ENCODE assay signal across 8 mouse cellular contexts in genomic region chr6:30175225-30175917, GRCm38 (mm10).
DNase-seq lines count a peak whose midpoint lies in the region; ATAC-seq and TF ChIP-seq lines count a peak whose summit lies in the region.

No protein-coding gene starts in this region.

- H3K4me2 ChIP-seq in heart, embryonic 14.5 days (ENCODE audit: low read length): peak overlapping the region; percentile 50
- H3K4me2 ChIP-seq in CH12.LX (ENCODE audit: insufficient read depth, low read depth, poor library complexity, severe bottlenecking): peak overlapping the region; percentile 81
- peak overlapping the region; percentile 29 for H3K4me2 ChIP-seq in forebrain, embryonic 14.5 days (ENCODE audit: low read length)
- H3K4me2 ChIP-seq in liver, postnatal 0 days (ENCODE audit: low read depth, low read length): peak overlapping the region; percentile 30

- H3K9ac ChIP-seq in heart, embryonic 14.5 days (ENCODE audit: low read length): no peak overlapping the region
- peak overlapping the region; percentile 35 for H3K9ac ChIP-seq in CH12.LX (ENCODE audit: insufficient read depth, low read depth)
- H3K9ac ChIP-seq in forebrain, embryonic 14.5 days (ENCODE audit: low read length): 0 out of 2 replicates have a peak overlapping the region, but pooled peaks have one; percentile 25
- no peak overlapping the region for H3K9ac ChIP-seq in liver, postnatal 0 days (replicated peaks)

- no peaks in the 10 kb centered on the region for H3K79me2 ChIP-seq in CH12.LX (replicated peaks; ENCODE audit: control insufficient read depth, extremely low read depth, insufficient read depth, poor library complexity, severe bottlenecking)

- peaks cover 15 to 35% of the 10 kb centered on the region in 2 experiments; a peak in 3 of 4 replicates for H3K4me1 ChIP-seq in heart, embryonic 14.5 days (ENCODE audit: control insufficient read depth in 2 of 2, insufficient read depth in 2 of 2, low read length in 2 of 2)
- H3K4me1 ChIP-seq in CH12.LX (ENCODE audit: control insufficient read depth in 1 of 2, insufficient read depth in 2 of 2): peaks cover 13 to 47% of the 10 kb centered on the region in 2 experiments
- peaks cover 7% of the 10 kb centered on the region; the same call in 1 of the 2 replicates for H3K4me1 ChIP-seq in forebrain, embryonic 14.5 days (ENCODE audit: control insufficient read depth, insufficient read depth, low read length)
- H3K4me1 ChIP-seq in liver, postnatal 0 days (ENCODE audit: insufficient read depth): peaks cover 36% of the 10 kb centered on the region

- H3K27ac ChIP-seq in heart, embryonic 14.5 days (replicated peaks in 1 of 2; ENCODE audit: control insufficient read depth in 1 of 2, insufficient read depth in 1 of 2, low read depth in 2 of 2, low read length in 2 of 2): no peak overlapping the region
- no peak overlapping the region for H3K27ac ChIP-seq in CH12.LX (ENCODE audit: insufficient read depth, low read depth)
- H3K27ac ChIP-seq in forebrain, embryonic 14.5 days (ENCODE audit: low read depth, low read length): no peak overlapping the region
- H3K27ac ChIP-seq in liver, postnatal 0 days (ENCODE audit: low read depth): no peak overlapping the region

- no peaks in the 10 kb centered on the region for H3K36me3 ChIP-seq in heart, embryonic 14.5 days (ENCODE audit: control insufficient read depth, insufficient read depth, low read length)
- peaks cover 0 to 10% of the 10 kb centered on the region in 2 experiments for H3K36me3 ChIP-seq in CH12.LX (replicated peaks in 1 of 2; ENCODE audit: control insufficient read depth in 1 of 2, insufficient read depth in 1 of 2, low read length in 1 of 2)
- H3K36me3 ChIP-seq in forebrain, embryonic 14.5 days (ENCODE audit: control insufficient read depth, insufficient read depth, low read length): no peaks in the 10 kb centered on the region
- no peaks in the 10 kb centered on the region for H3K36me3 ChIP-seq in liver, postnatal 0 days (replicated peaks; ENCODE audit: insufficient read depth, low read length)

- dilution Hi-C loops in CH12.LX (cut with MboI; ENCODE audit: extremely low pct_ligation_motif_present, extremely low pct_unique_long_range_greater_than_20kb, low sequenced_read_pairs): no loop called here

- peaks cover 97% of the 10 kb centered on the region for H3K27me3 ChIP-seq in heart, embryonic 14.5 days (ENCODE audit: control insufficient read depth, insufficient read depth, low read length)
- peaks cover 18% of the 10 kb centered on the region for H3K27me3 ChIP-seq in CH12.LX (replicated peaks)
- peaks cover 97% of the 10 kb centered on the region for H3K27me3 ChIP-seq in forebrain, embryonic 14.5 days (replicated peaks; ENCODE audit: control insufficient read depth, insufficient read depth, low read length)
- peaks cover 100% of the 10 kb centered on the region for H3K27me3 ChIP-seq in liver, postnatal 0 days (ENCODE audit: insufficient read depth, low read length)

- H3K4me3 ChIP-seq in heart, embryonic 14.5 days (ENCODE audit: control insufficient read depth in 1 of 2, insufficient read depth in 1 of 2, low read depth in 1 of 2, low read length in 2 of 2): peak overlapping the region; percentile 0 to 31; a peak in 3 of 4 replicates
- peak overlapping the region; percentile 50 to 92 (median 78) for H3K4me3 ChIP-seq in CH12.LX (replicated peaks in 1 of 3; ENCODE audit: low read depth in 2 of 3, low read length in 2 of 3, poor library complexity in 1 of 3)
- peak overlapping the region; percentile 13 for H3K4me3 ChIP-seq in forebrain, embryonic 14.5 days (ENCODE audit: low read depth, low read length)
- peak overlapping the region; percentile 20 for H3K4me3 ChIP-seq in liver, postnatal 0 days (ENCODE audit: low read depth, low read length)

- TF ChIP-seq POLR2A in CH12.LX (IDR thresholded peaks at IDR 0.05; ENCODE audit: low read depth, low read length): no peak

- no peak for TF ChIP-seq CTCF in CH12.LX (conservative IDR thresholded peaks at IDR 0.05 in 1 of 2, IDR thresholded peaks at IDR 0.05 in 1 of 2; ENCODE audit: low read depth in 2 of 2, low read length in 2 of 2)
- no peak for TF ChIP-seq CTCF in liver, postnatal 0 days (IDR thresholded peaks at IDR 0.05; ENCODE audit: low read depth)

- 1% methylated on average over 45 of the region's 45 CpGs for WGBS in heart, embryonic 14.5 days
- WGBS in forebrain, embryonic 14.5 days: under 1% methylated on average over 44 of the region's 45 CpGs
- WGBS in liver, postnatal 0 days (ENCODE audit: insufficient replicate concordance): 2% methylated on average over 38 of the region's 45 CpGs

- TF ChIP-seq RAD21 in CH12.LX (IDR thresholded peaks at IDR 0.05; ENCODE audit: low read depth, low read length): no peak

- 0 out of 2 replicates have a peak, but pooled peaks cover 2% of the 10 kb centered on the region for H3K9me3 ChIP-seq in heart, embryonic 14.5 days (ENCODE audit: control insufficient read depth, low read length)
- H3K9me3 ChIP-seq in CH12.LX (replicated peaks; ENCODE audit: low read length): no peaks in the 10 kb centered on the region
- H3K9me3 ChIP-seq in forebrain, embryonic 14.5 days (replicated peaks; ENCODE audit: control insufficient read depth, low read length): peaks cover 4% of the 10 kb centered on the region; the same call in 1 of the 2 replicates
- H3K9me3 ChIP-seq in liver, postnatal 0 days (ENCODE audit: low read length): no peaks in the 10 kb centered on the region

- in situ Hi-C loops in CH12.LX (cut with MboI; ENCODE audit: low pct_ligation_motif_present, low pct_unique_long_range_greater_than_20kb, low sequenced_read_pairs): no loop called here

- ATAC-seq in heart, embryonic 14.5 days (ENCODE audit: insufficient number of reproducible peaks, insufficient read depth, low FRiP score, low read depth): no peak
- no peak for ATAC-seq in forebrain, embryonic 14.5 days
- ATAC-seq in liver, postnatal 0 days: no peak
- ATAC-seq in erythroblast, adult 5-6 weeks (replicated peaks; ENCODE audit: low FRiP score, poor library complexity, severe bottlenecking): no peak

- TF ChIP-seq EP300 in CH12.LX (IDR thresholded peaks at IDR 0.05; ENCODE audit: low read length): no peak
- TF ChIP-seq EP300 in liver, postnatal 0 days (IDR thresholded peaks at IDR 0.05; ENCODE audit: low read depth): no peak

- DNase-seq in heart, postnatal 4 days: no peak
- no peak for DNase-seq in CH12.LX (ENCODE audit: extremely low read depth)
- DNase-seq in forebrain, embryonic 14.5 days (ENCODE audit: low spot score): no peak
- DNase-seq in liver, postnatal 0 days: no peak
- no peak for DNase-seq in layer of hippocampus, adult 18-20 months (ENCODE audit: low spot score in 2 of 2)
- no peak for DNase-seq in cerebellum, adult 11 months

TF ChIP-seq in CH12.LX, 34 proteins besides CTCF, POLR2A, EP300 and RAD21:
- TF ChIP-seq JUND (conservative IDR thresholded peaks at IDR 0.05; ENCODE audit: low read depth, low read length) (no peak), POLR2AphosphoS2 (IDR thresholded peaks at IDR 0.05; ENCODE audit: low read depth, low read length) (no peak), SIN3A (IDR thresholded peaks at IDR 0.05; ENCODE audit: low read length) (no peak), UBTF (IDR thresholded peaks at IDR 0.05; ENCODE audit: low read depth, low read length) (no peak), SMC3 (IDR thresholded peaks at IDR 0.05; ENCODE audit: low read depth, low read length) (no peak), TBP (conservative IDR thresholded peaks at IDR 0.05; ENCODE audit: low read depth, low read length) (no peak), USF2 (conservative IDR thresholded peaks at IDR 0.05; ENCODE audit: low read depth, low read length) (no peak), PAX5 (IDR thresholded peaks at IDR 0.05; ENCODE audit: low read length) (no peak), ZNF384 (IDR thresholded peaks at IDR 0.05; ENCODE audit: low read depth, low read length) (no peak), BHLHE40 (IDR thresholded peaks at IDR 0.05; ENCODE audit: low read depth, low read length) (no peak), ETS1 (conservative IDR thresholded peaks at IDR 0.05; ENCODE audit: low read depth, low read length) (no peak), HCFC1 (IDR thresholded peaks at IDR 0.05; ENCODE audit: low read depth, low read length) (no peak), MYC (IDR thresholded peaks at IDR 0.05; ENCODE audit: low read depth, low read length) (no peak), CHD2 (IDR thresholded peaks at IDR 0.05; ENCODE audit: low read length) (no peak)

Comparison
In these comparisons a context has a peak if more than half of its experiments do, and no peak if none do; other contexts are left out.
1. H3K4me2 ChIP-seq: peak in every context shown above with its lines; median percentile 81 in CH12.LX; 50 in heart, embryonic 14.5 days; 30 in liver, postnatal 0 days; 29 in forebrain, embryonic 14.5 days.
2. H3K4me3 ChIP-seq: peak in every context shown above with its lines; median percentile 78 in CH12.LX; 20 in liver, postnatal 0 days; 16 in heart, embryonic 14.5 days; 13 in forebrain, embryonic 14.5 days.
3. H3K9ac ChIP-seq: peak in CH12.LX (single experiment) and forebrain, embryonic 14.5 days (single experiment); none in heart, embryonic 14.5 days (single experiment) and liver, postnatal 0 days (single experiment).